Mouse (Mus musculus) embryonic facial prominence, embryonic 13.5 days (tissue): Measurements from ENCODE around the gene Pcdh7. TPM values are rescaled to one million over a fixed set of nuclear protein-coding genes. Genes with fewer than 3 reads are reported as not detected.
"Not testable (repeated sequence)": the region's sequence is repeated elsewhere in the genome, so short reads cannot be mapped to it uniquely, and the experiment has no call there.

Source experiments
- ATAC-seq: fragments of 200-750 bp; cut with Nextera tagmentation; 2 replicates; pipeline ENCODE4 v1.8.0; 2017; ENCODE audit warnings: low read depth; ENCODE audit not compliant: insufficient number of reproducible peaks, insufficient read depth, low FRiP score, low TSS enrichment
- H3K27ac ChIP-seq: fragments of 300-500 bp; sonication (generic); 2 replicates; pipeline ENCODE4 v1.5.1; 2015; ENCODE audit warnings: moderate library complexity, mild to moderate bottlenecking, inconsistent platforms
- H3K27me3 ChIP-seq: fragments of 300-500 bp; sonication (generic); 2 replicates; pipeline ENCODE4 v1.6.1; 2015; ENCODE audit warnings: mild to moderate bottlenecking, inconsistent platforms
- H3K36me3 ChIP-seq: fragments of 300-500 bp; sonication (generic); 2 replicates; pipeline ENCODE4 v1.6.1; 2015; ENCODE audit warnings: mild to moderate bottlenecking, inconsistent platforms
- H3K4me1 ChIP-seq: fragments of 300-500 bp; sonication (generic); 2 replicates; pipeline ENCODE4 v1.6.1; 2015; ENCODE audit warnings: inconsistent platforms
- H3K4me2 ChIP-seq: fragments of 300-500 bp; sonication (generic); 2 replicates; pipeline ENCODE4 v1.6.1; 2015; ENCODE audit warnings: moderate library complexity, mild to moderate bottlenecking, inconsistent platforms
- H3K4me3 ChIP-seq: fragments of 300-500 bp; sonication (generic); 2 replicates; pipeline ENCODE4 v1.5.1; 2015; ENCODE audit warnings: mild to moderate bottlenecking, inconsistent platforms
- H3K9ac ChIP-seq: fragments of 300-500 bp; sonication (generic); 2 replicates; pipeline ENCODE4 v1.6.1; 2015; ENCODE audit warnings: mild to moderate bottlenecking, inconsistent platforms
- H3K9me3 ChIP-seq: fragments of 300-500 bp; sonication (generic); 2 replicates; pipeline ENCODE4 v1.6.1; 2016; ENCODE audit warnings: inconsistent platforms
- WGBS: fragments of 180-500 bp; shearing (Covaris S2); methylation state at CpG from one replicate; pipeline ENCODE4 v1.1.7; 2015; ENCODE audit warnings: mixed read lengths; 5-methylcytosine and 5-hydroxymethylcytosine counted together
- polyA plus RNA-seq: library from polyadenylated mRNA; unstranded; fragments of >200 nt; fragmentation: Nextera tagmentation; extraction: Ambion mirVana; gene quantifications from 2 replicates; pipeline ENCODE4 v1.2.1, GENCODE M21; 2015

Pcdh7 gene
- polyA plus RNA-seq, 1 experiment from 2014 or later: 14.3 TPM

DNA sequence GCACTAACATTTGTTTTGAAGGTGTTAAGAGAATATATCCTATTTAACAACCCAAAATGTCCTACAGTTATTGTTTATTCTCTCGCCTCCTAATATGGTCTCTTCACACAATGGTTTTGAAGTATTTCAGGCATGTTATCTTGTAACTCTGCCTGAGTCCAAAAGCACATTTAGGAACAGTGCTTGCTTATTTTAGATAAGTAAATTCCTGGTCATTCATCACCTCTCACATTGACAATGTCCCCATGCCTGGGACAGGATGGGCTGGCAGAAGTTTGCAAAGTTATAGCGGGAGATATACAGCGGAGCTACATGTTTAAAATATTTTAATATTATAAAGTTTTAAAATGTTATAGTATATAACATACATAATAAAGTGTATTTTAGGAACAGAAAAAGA, 365.3 kb downstream of the Pcdh7 start:
- ATAC-seq: no peak
- WGBS: 94% methylated on average over 3 of the region's 3 CpGs

DNA sequence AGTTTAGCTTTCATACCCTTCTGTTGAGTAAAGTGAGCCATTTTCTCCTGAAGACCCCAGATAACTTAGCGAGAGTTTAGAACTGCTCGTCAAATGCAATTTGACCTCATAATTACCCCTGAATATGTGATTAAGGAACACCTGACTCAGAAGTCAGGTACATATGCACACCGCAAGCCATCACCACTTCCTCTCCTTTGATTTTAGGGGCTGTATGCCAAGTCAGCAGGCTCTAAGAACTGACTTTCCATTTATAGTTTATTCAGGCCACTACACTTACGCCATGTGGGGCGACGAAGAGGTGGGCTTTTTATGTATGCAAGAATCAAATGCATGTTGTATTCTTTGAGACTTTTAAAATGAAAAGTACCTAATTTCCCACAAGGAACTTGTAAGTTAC, 366.2 kb downstream of the Pcdh7 start:
- H3K27ac ChIP-seq: no peak overlapping the region
- H3K27me3 ChIP-seq: no peaks in the 10 kb centered on the region
- 60% methylated on average over 6 of the region's 6 CpGs for WGBS
- no peak overlapping the region for H3K9ac ChIP-seq
- no peaks in the 10 kb centered on the region for H3K4me1 ChIP-seq
- no peak for ATAC-seq
- H3K4me3 ChIP-seq: no peak overlapping the region
- no peak overlapping the region for H3K4me2 ChIP-seq
- no peaks in the 10 kb centered on the region for H3K9me3 ChIP-seq
- H3K36me3 ChIP-seq: no peaks in the 10 kb centered on the region

More for the DNA sequence above, 365.3 kb downstream of the Pcdh7 start:
- Histone ChIP-seq H3K27me3 (no peaks in the 10 kb centered on the region), H3K9me3 (no peaks in the 10 kb centered on the region), H3K27ac (no peak overlapping the region), H3K4me2 (no peak overlapping the region), H3K4me3 (no peak overlapping the region), H3K36me3 (no peaks in the 10 kb centered on the region), H3K4me1 (no peaks in the 10 kb centered on the region), H3K9ac (no peak overlapping the region)

DNA sequence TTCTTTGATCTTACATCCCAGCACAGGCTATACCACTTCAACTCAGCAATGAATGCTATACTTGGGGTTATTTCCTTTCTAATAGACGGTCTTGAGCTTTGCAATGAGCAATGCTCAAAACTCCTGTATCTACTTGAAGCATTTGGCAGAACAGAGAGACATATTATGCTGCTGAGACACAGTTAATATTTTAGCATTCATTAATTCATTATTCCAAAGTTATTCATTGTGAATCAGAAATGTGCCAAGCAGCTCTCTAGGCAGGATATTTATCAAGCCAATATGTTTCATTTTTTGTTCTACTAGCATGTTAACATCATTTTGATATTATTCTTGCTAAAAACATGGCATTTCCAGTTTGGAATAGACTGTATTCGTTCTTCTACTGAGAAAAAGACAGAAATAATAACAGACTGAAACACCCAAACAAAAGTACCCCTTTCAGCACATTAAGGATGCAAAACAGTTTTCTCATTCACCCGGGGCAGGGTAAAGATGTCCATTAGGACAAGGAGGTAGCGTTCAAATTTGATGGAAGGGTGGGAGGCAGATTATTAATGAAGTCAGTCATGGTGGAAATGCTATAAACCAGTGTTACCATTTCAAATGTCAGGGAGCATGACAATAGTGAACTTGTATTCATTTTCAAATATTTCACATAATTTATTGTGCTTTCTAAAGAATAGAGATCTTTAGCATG, 391.0 kb downstream of the Pcdh7 start:
- Histone ChIP-seq H3K4me3 (no peak overlapping the region), H3K36me3 (no peaks in the 10 kb centered on the region), H3K27me3 (no peaks in the 10 kb centered on the region), H3K9me3 (no peaks in the 10 kb centered on the region), H3K27ac (no peak overlapping the region), H3K4me1 (no peaks in the 10 kb centered on the region), H3K4me2 (no peak overlapping the region), H3K9ac (no peak overlapping the region)
- WGBS: 72% methylated on average over 4 of the region's 4 CpGs
- ATAC-seq: no peak

GRCm38 (mm10) chr5:58116096-58116495, 398.3 kb downstream of the Pcdh7 start:
- Histone ChIP-seq H3K27me3 (no peaks in the 10 kb centered on the region), H3K36me3 (no peaks in the 10 kb centered on the region), H3K4me1 (0 out of 2 replicates have a peak, but pooled peaks cover 4% of the 10 kb centered on the region), H3K27ac (no peak overlapping the region), H3K4me3 (no peak overlapping the region), H3K9ac (no peak overlapping the region), H3K4me2 (no peak overlapping the region), H3K9me3 (no peaks in the 10 kb centered on the region)
- ATAC-seq: no peak
- 49% methylated on average over 3 of the region's 3 CpGs for WGBS

- H3K9me3 ChIP-seq: no peaks in the 10 kb centered on the region
- H3K36me3 ChIP-seq: no peaks in the 10 kb centered on the region
- H3K4me3 ChIP-seq: no peak overlapping the region
- 74% methylated on average over 3 of the region's 3 CpGs for WGBS
- 0 out of 2 replicates have a peak, but pooled peaks cover 4% of the 10 kb centered on the region for H3K4me1 ChIP-seq
- H3K9ac ChIP-seq: no peak overlapping the region
- H3K4me2 ChIP-seq: no peak overlapping the region
- no peaks in the 10 kb centered on the region for H3K27me3 ChIP-seq
- no peak for ATAC-seq
- H3K27ac ChIP-seq: no peak overlapping the region
Measured at GRCm38 (mm10) chr5:58117896-58118295, 400.1 kb downstream of the Pcdh7 start.

DNA sequence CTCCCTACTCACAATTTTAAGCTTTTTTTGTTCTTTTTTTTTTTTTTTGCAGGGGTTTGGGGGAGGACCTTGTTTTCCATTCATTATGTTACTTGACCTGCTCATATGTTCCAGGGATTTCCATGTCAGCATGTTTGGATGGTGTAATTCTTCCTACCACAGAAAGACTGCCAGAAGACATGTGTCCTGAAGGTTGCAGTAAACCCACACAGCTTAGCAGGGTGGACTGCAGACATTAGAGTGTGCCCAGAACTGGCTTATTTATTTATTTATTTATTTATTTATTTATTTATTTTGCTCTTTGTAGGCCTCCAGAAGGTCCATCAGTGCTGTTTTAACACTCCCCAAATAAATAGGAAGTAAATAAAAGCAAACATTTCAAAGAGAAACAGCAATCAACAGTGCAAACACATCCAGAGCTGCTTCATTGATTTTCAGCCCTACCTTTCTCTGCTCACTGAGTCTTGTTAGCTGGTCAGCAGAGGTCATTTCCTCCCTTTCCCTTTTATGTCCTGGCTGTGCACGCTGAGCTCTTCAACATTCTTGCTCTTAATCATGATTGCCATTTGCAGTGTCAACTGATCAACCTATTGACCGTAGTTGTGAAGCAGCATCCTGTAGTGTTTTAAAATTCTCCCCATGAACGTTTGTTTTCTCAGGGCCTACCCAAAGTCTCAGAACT, 401.3 kb downstream of the Pcdh7 start:
- Histone ChIP-seq H3K36me3 (no peaks in the 10 kb centered on the region), H3K27me3 (no peaks in the 10 kb centered on the region)
- 28% methylated on average over 3 of the region's 3 CpGs for WGBS

DNA sequence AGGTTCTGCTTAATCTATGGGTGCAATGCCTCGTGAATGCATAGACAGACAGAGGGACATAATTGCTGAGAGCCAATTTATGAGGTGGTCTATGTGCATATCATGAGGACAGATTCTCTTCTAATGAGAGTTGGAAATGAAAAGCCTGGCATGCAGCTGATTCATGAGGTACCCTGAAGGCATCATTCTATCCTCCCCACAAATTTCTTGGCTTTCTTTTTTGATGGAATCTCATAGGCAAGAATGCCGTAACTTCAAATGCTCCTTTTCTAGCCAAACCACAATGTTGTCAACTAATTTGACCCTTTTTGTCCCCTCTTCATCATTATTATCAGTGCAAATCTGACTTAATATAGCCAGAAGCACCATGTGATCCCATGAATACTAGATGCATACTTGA, 426.1 kb downstream of the Pcdh7 start:
- Histone ChIP-seq H3K27ac (no peak overlapping the region), H3K4me3 (no peak overlapping the region), H3K36me3 (no peaks in the 10 kb centered on the region), H3K4me2 (no peak overlapping the region), H3K9ac (no peak overlapping the region), H3K9me3 (no peaks in the 10 kb centered on the region), H3K4me1 (no peaks in the 10 kb centered on the region), H3K27me3 (no peaks in the 10 kb centered on the region)
- WGBS: 57% methylated on average over 2 of the region's 2 CpGs
- no peak for ATAC-seq

More for the DNA sequence above, 401.3 kb downstream of the Pcdh7 start:
- H3K4me2 ChIP-seq: no peak overlapping the region
- no peak overlapping the region for H3K9ac ChIP-seq
- H3K9me3 ChIP-seq: no peaks in the 10 kb centered on the region
- ATAC-seq: no peak
- H3K4me1 ChIP-seq: 0 out of 2 replicates have a peak, but pooled peaks cover 4% of the 10 kb centered on the region
- H3K27ac ChIP-seq: no peak overlapping the region
- no peak overlapping the region for H3K4me3 ChIP-seq

DNA sequence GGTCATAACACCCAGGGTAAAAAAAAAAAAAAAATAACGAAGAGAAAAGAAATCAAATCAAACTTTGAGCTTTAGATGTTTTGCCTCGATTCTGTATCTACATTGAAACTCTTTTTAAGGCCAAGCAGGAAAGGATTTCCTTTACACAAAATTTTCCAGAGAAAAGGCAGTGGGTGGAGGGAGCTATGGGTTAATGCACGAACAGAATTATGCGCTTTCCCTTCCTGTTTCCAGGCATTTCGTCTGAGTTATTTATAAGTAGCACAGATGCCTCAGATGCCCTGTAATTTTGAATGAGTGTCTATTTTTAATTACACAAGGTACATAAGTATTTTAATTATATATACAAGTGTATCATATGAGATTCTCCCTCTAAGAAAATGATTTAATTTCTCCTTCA, 436.2 kb downstream of the Pcdh7 start:
- no peak for ATAC-seq
- Histone ChIP-seq H3K9me3 (no peaks in the 10 kb centered on the region), H3K9ac (no peak overlapping the region), H3K36me3 (no peaks in the 10 kb centered on the region), H3K27me3 (no peaks in the 10 kb centered on the region), H3K4me1 (no peaks in the 10 kb centered on the region), H3K27ac (no peak overlapping the region; the same call in 1 of the 2 replicates), H3K4me2 (no peak overlapping the region), H3K4me3 (no peak overlapping the region)
- 47% methylated on average over 5 of the region's 5 CpGs for WGBS

- H3K27me3 ChIP-seq: no peaks in the 10 kb centered on the region
Measured at GRCm38 (mm10) chr5:58172218-58172617, 454.5 kb downstream of the Pcdh7 start.

DNA sequence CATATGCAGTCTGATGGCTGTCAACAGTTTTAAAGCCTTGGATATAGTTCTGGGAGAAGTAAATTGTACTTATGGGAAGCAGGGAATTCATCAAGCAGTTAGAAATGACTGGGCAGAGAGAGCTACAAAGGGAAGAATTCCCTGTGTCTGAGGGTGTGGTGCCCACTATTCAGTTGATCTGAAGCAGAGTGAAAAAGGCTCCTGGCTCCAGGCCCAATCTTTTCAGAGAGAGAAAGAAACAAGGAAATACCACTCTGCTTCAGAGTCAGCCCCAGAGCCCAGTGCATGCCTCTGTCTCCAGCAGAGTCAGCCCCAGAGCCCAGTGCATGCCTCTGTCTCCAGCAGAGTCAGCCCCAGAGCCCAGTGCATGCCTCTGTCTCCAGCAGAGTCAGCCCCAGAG, 456.6 kb downstream of the Pcdh7 start:
- H3K4me1 ChIP-seq, H3K9me3 ChIP-seq, H3K9ac ChIP-seq, H3K4me3 ChIP-seq, H3K36me3 ChIP-seq, ATAC-seq, H3K4me2 ChIP-seq, H3K27me3 ChIP-seq: not testable (repeated sequence)
- peak overlapping the region; percentile 71; the same call in 1 of the 2 replicates for H3K27ac ChIP-seq

More at GRCm38 (mm10) chr5:58172218-58172617, 454.5 kb downstream of the Pcdh7 start:
- Histone ChIP-seq H3K36me3 (no peaks in the 10 kb centered on the region), H3K9ac (no peak overlapping the region), H3K27ac (no peak overlapping the region), H3K4me1 (peaks cover 3% of the 10 kb centered on the region; the same call in 1 of the 2 replicates), H3K9me3 (no peaks in the 10 kb centered on the region), H3K4me2 (no peak overlapping the region), H3K4me3 (no peak overlapping the region)
- ATAC-seq: no peak

GRCm38 (mm10) chr5:58175532-58175931, 457.8 kb downstream of the Pcdh7 start:
- H3K9me3 ChIP-seq: no peaks in the 10 kb centered on the region
- H3K27me3 ChIP-seq: no peaks in the 10 kb centered on the region
- 89% methylated on average over 3 of the region's 3 CpGs for WGBS

More at GRCm38 (mm10) chr5:58175532-58175931, 457.8 kb downstream of the Pcdh7 start:
- no peaks in the 10 kb centered on the region for H3K36me3 ChIP-seq
- ATAC-seq: no peak
- no peak overlapping the region for H3K4me3 ChIP-seq
- peaks cover 3% of the 10 kb centered on the region; the same call in 1 of the 2 replicates for H3K4me1 ChIP-seq
- H3K4me2 ChIP-seq: no peak overlapping the region
- no peak overlapping the region for H3K27ac ChIP-seq
- no peak overlapping the region for H3K9ac ChIP-seq
